Mouse (Mus musculus): ENCODE data around the gene Nbea. TPM values are rescaled to one million over a fixed set of nuclear protein-coding genes. Genes with fewer than 3 reads are reported as not detected.
"Not testable (repeated sequence)": the region's sequence is repeated elsewhere in the genome, so short reads cannot be mapped to it uniquely, and the experiment has no call there.

Gene Nbea
- polyA plus RNA-seq, 1 experiment: 3.2 TPM

DNA sequence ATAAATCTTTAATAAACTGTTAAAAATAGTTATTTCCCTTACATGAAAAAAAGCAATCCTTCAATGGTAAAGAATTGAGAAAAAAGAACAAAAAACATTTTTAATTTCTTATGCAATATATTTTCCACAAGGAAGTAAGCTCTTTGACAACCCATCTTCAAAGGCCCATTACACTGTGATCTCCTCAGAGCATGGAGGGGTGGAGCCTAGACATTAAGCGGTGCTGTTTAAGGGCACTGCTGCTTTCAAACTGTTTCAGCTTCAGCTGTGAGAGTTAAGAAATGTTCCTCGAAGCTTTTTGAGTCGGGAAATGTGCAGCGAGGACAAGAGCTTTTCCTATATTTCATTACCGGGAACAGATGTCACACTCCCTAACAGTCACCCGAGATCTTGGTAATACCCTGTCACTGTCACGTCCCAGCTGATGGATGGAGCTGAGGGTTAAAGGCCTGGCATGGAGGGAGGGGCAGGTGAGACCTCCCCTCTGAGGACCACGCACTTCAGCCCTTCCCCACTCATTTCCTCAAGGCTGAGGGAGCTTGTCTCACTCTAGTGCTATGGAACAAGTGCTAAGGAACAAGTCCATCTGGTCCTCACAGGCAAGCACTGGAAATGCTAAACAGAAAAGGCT is 547.8 kb downstream of the Nbea start:
- no peak for DNase-seq (ENCODE audit: low read depth, low spot score)
- 70% methylated on average over 8 of the region's 8 CpGs for WGBS

DNA sequence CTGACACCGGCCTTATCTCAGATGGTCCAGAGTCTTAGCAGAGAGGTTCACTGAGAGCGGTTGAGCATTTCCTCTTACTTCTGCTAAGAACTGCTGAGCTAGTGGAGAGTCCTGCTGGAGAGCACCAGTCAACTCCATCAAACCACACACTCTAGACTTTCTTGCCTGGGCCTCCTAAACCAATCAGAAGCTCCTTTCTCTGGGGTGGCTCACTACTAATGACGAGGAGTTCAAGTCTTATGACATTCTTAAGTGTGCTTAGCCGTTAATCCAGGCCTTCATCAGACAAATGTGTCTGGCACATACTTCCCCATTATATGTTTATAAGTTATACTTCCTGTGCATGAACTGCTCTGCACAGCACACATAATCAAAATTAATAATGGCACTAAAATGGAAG is 556.4 kb downstream of the Nbea start:
- DNase-seq (ENCODE audit: low read depth, low spot score): no peak
- WGBS: 84% methylated on average over 4 of the region's 4 CpGs

DNA sequence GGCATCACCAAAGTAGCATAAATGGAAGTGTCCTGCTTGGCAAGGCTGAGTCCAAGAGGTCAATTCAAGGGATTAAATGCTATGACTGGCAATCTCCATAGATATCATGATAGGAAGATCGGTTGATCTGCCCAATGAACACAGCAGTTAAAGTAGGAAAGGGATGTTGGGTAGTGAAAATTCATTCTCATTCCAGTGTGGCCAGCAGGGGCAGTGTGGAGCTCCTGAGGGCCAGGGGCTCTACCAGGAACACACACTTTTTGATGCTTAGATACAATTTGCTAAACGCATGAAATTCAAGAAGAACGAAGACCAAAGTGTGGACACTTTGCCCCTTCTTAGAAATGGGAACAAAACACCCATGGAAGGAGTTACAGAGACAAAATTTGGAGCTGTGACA is 561.5 kb downstream of the Nbea start:
- not testable (repeated sequence) for DNase-seq (ENCODE audit: low read depth, low spot score)
- 96% methylated on average over 3 of the region's 3 CpGs for WGBS

DNA sequence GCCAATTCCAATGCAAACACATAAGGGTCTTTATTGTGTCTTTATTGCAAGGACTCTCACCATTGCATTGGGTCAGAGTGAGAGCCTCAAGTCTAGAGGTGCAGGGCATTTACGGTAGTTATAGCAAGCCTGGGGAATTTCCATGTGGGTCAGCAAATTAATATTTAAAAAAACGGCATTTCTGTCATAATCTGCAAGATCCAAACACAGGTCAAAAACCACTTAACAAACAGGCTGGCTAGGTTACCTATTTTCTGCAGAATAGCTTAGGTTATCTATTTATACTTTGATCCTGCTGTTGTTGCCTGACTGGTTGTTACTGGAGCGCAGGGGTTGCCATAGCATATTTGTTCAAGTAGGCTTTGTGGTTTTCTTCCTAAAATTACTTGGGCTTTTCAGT is 565.1 kb downstream of the Nbea start:
- DNase-seq (ENCODE audit: low read depth, low spot score): no peak
- WGBS: 84% methylated on average over 3 of the region's 3 CpGs

DNA sequence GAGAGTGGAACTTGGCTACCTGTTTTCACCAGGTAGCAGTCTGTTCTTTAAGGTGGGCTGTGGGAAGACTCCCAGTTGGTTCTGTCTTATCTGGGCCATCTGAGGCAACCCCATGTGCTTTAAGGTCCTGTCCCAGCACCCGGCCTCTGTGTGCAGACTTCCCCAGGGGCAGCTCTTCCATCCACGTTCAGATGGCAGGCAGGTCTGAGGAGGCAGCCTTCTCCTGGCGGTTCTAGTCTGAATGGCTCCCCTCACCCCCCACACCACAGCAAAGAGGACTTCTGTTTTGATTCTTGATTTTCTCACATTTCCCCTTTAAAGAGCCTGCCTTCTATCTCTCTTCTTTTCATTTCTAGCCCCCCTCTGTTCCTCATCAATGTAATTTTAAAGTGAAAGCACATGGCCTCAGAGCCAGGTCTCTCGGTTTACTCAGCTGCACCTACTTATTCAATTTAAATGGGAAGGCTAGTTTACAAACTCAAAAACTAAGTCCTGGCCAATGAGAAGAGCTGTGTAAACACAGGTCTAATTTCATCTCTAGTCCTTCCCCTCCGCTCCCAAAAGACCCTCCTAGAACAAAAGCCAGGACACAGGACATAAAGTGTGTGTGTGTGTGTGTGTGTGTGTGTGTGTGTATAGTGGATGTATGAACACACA is 570.9 kb downstream of the Nbea start:
- WGBS: 50% methylated on average over 5 of the region's 5 CpGs
- DNase-seq (ENCODE audit: low read depth, low spot score): no peak

DNA sequence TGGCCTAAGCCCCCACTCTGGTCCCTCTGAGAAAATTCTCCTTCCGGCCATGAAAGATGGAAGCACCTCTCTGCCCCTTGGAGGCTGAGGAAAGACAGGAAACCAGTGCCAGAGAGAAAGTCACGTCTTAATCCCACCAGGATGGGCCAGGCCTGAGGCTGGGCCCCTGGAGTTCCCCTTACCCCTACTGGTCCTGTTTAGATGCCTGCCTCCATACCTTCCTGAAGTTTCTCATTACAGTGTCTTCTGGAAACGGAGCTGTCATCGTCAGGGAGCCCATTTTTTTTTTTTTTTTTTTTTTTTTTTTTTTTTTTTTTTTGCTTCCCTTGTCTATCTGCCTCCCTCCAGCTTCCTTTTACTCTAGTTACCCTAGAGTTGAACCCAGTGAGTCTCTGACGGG is 571.5 kb downstream of the Nbea start:
- WGBS: 66% methylated on average over 5 of the region's 5 CpGs
- DNase-seq (ENCODE audit: low read depth, low spot score): no peak

DNA sequence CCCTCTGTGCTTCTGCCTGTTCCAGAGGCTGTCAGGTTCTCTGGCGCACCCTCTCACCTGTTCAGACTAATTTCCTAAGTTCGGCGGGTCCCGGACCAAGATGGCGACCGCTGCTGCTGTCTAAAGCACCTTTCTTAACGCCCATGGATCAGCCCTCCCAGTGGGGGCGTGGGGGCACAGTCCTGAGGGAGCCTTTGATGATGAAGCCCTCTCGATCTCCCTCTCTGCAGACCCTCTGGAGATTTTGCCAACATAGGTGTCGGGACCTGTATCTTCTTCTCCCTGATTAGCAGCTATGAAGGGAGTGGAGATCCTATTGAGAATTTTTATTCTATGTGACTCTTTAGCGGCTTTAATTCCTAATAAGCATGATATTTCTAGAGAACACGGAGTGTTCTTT is 573.3 kb downstream of the Nbea start:
- 89% methylated on average over 11 of the region's 12 CpGs for WGBS

DNA sequence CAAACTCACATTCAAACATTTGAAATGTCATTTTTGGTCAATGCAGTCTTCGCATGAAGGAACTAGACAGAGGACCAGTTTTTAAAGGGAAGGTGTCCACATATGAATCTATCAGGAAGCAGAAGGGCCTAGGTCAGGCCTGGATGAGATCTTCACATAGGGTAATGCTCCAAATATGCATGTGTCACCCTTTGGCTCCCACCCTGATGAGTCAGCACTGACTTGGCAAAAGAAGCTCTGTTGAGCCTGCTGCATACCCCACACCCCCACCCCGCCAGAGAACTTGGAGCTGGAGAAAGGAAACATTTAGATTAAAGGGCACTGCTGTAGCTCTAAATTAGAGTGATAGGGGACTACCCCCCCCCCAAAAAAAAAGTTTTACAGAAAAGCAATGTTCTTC is 583.2 kb downstream of the Nbea start:
- DNase-seq (ENCODE audit: low read depth, low spot score): no peak

More for the DNA sequence above, 573.3 kb downstream of the Nbea start:
- no peak for DNase-seq (ENCODE audit: low read depth, low spot score)

DNA sequence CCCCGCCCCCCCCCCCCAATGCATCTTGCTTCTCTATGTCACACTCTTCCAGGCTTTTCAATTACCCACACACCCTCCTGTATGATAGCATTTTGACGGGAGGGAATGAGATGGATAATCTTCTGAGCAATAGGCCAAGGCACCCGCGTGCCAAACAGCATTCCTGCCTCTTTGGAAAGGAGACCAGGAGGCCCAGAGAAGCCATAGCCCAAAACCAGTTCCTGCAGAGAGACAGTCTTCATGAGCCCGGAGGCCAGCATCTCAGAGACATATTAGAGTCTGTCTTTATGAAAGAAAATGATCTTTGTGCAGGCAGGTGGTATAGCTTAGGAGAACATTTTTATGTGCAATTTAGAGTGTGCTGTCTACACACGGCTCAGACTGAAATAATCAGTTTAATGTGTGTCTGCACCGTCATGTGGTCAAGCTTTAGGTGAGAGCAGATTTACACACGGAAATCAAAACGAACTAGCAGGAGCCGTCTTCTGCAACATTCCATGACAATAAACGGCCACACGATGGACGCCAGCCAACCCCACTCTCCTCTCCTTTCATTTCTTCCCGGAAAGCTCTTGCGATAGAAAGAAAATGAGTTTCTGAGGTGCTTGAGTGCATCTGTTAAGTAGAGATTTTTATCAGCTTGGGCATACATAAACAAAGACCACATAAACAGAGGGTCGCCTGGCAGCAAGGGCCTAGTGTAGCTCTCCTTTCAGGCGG is 584.0 kb downstream of the Nbea start:
- DNase-seq (ENCODE audit: low read depth, low spot score): no peak
- WGBS: 38% methylated on average over 17 of the region's 17 CpGs

More for the DNA sequence above, 583.2 kb downstream of the Nbea start:
- WGBS: 53% methylated on average over 2 of the region's 2 CpGs

DNA sequence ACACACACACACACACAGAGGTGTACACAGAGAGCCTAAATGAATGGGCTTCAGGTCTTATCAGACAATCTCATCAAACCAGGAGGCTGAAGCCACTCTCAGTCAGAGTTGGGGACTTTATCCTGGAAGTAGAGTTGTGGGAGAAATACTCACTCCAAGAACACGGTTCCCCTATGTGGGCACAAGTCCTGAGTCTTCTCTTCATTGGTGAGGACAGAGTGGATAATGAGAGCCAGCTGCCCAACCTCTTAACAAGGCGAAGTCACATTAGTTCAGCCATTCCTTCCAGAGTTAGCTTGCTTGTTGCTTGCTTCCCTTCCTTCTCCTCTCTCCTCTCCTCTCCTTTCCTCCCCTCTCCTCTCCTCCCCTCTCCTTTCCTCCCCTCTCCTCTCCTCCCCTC is 584.8 kb downstream of the Nbea start:
- DNase-seq (ENCODE audit: low read depth, low spot score): no peak

DNA sequence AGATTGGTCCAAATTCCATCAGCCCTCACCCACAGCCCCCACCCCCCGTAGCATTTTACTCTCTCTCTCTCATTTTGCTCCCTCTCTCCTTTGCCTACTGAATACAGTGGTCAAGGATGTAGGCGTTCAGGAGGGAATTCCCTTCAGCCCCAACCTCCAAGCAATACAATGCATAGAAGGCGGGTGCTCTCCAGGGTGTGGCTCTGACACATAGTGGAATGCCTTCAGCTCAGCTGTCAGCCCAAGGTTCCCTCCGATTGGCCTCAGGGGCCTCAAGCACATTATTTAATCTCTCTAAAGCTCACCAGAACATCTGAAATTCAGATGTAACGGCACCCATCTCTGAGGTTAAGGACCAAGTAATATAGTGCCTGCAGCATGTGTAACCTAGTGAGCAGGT is 590.2 kb downstream of the Nbea start:
- DNase-seq (ENCODE audit: low read depth, low spot score): no peak
- WGBS: 53% methylated on average over 5 of the region's 5 CpGs

More for the DNA sequence above, 584.8 kb downstream of the Nbea start:
- WGBS: 75% methylated on average over 2 of the region's 2 CpGs

DNA sequence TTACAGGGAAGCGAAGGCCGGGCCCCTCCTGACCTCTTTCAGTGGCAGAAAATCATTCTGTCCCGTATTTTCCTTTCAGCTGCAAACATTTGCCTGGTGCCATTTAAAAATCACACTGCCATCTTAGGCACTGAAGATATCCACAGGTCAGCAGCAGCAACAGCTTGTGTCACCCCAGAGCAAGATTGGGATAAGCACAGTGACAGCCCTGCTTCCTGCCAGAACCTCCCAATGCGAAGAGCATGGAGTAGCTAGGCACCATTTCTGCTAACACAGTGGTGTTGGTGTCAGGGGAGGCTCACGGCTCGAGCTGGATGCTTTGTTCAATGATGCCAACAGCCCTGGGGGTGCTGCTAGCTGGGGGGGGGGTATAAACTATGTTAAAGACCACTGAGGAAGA is 592.8 kb downstream of the Nbea start:
- 84% methylated on average over 6 of the region's 6 CpGs for WGBS

DNA sequence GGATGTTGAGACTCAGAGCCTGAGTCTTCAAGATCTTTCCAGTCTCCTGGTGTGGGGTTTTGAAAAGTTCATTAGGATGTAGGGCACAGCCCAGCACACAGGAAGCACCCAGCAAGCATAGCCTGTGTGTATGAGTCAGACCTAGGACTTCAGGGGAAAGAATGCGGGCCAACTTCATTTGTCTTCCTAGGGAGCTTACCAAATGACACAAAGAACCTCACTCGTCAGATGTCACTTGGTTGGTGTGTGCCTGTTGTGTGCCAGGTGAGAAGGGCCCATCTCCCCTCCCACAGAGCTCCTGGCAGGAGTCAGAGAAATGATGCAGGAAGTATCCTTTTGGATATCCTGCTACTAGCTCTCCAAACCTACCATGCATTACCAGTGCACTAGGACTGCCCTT is 593.2 kb downstream of the Nbea start:
- no peak for DNase-seq (ENCODE audit: low read depth, low spot score)
- WGBS: 66% methylated on average over 2 of the region's 2 CpGs

More for the DNA sequence above, 592.8 kb downstream of the Nbea start:
- no peak for DNase-seq (ENCODE audit: low read depth, low spot score)

DNA sequence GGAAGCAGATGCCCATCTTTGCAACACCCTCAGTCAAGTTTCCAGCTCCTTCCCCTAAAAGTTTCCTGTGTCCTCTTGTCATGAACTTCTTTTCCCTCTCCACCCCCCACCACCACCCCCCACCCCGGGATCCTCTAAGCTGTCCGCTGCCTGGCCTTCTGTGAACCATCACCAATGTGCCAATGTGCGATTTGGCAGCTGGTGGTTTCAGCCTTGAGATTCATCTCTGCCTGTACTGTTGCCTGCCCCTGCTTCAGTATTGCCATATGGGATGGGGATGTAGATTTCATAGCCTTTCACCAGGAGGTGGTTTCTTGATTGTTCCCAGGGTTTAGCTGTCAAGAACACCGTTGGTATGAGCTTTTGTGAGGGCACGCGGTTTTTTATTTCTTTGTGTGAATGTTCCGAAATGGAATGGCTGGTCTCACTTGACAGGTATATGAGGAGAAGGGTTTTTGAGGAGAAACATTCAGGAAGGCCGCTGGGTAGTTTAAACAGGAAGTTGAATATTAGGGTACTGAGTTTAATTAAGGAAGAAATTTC is 594.0 kb downstream of the Nbea start:
- WGBS: 78% methylated on average over 8 of the region's 8 CpGs
- DNase-seq (ENCODE audit: low read depth, low spot score): no peak

DNA sequence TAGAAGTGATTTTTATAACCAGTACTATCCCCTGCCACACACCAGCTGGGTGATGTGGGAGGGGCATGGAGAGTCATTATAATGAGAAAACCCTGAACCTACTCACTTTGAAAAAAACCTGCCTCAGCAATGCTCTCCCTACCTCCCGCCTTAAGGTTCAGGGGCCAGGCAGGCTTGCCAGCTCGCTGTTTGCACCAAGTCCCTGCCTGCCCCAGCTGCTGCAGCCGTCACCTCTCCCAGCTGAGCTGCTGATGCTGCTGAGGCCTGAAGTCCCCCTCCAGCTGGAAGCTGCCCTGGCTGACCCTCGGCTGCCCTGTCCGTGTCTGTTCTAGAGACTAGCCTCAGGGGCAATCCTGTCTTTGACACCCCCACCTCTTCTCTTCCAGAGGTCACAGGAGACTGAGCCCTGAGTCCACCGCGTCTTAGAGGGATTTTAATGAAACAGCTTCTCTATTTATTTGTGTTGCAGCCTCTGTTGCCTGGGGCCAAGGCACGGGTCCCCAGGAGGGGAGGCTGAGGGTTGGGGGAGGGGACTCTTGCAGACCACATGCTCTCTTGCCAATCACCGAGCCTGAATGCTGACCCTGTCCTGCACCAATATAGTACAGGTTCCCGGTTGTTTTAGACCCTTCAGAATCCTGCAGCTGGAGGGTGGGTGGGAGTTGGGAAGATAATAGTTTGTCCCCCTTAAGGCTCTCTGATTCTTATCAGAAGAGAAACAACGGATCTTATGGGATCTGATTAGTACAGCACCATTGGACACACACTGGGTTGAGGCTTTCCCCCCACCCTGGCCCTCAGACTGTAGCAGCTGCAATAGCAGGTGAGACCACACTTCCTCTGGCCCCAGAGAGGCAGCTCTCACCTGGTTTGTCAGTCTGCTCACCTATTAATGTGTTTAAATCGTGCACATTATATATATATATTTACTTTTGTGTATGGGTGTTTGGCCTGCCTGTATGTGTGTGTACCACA is 595.2 kb downstream of the Nbea start:
- no peak for DNase-seq (ENCODE audit: low read depth, low spot score)
- 30% methylated on average over 12 of the region's 12 CpGs for WGBS

DNA sequence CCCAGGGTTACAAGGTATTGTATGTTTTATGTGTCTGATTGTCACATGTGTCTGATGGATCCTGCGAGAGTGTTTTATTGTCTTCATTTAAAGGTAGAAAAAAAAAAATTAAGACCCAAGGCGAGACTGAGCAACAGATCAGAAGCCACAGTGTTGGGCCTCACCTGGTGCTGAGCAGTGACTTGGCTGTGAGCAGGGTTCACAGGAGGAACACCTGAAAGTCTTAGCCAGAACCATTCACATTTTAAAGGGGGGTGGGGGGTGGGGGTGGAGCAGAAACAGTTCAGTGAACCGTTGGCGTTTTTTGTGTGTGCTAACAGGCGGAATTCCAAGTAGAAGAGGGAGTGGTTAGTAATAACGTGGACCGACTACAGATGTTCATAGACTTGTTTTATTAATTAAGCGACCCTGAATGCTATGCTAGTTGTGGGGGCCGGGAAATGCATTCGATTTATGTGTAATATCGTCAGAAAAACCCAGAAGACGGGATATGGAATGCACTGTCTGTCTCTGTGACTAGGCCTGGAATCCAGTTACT is 596.0 kb downstream of the Nbea start:
- 31% methylated on average over 12 of the region's 12 CpGs for WGBS
- DNase-seq (ENCODE audit: low read depth, low spot score): no peak
